Mouse (Mus musculus) ES-E14 (cell line): ENCODE measurements around the gene Zbtb7b.

Source experiments
- CHD2 ChIP-seq: IDR thresholded peaks from 2 replicates; pipeline ENCODE4 v1.6.1; 2014; ENCODE audit warnings: mild to moderate bottlenecking, low read depth, low read length, inconsistent platforms
- HCFC1 ChIP-seq: IDR thresholded peaks from 2 replicates; pipeline ENCODE4 v1.6.1; 2012; ENCODE audit warnings: low read length, inconsistent platforms, borderline replicate concordance; ENCODE audit not compliant: insufficient read depth
- MAFK ChIP-seq: IDR thresholded peaks from 2 replicates; pipeline ENCODE4 v1.6.1; 2014; ENCODE audit warnings: mild to moderate bottlenecking, low read depth, low read length, inconsistent platforms; ENCODE audit not compliant: insufficient read depth

DNA sequence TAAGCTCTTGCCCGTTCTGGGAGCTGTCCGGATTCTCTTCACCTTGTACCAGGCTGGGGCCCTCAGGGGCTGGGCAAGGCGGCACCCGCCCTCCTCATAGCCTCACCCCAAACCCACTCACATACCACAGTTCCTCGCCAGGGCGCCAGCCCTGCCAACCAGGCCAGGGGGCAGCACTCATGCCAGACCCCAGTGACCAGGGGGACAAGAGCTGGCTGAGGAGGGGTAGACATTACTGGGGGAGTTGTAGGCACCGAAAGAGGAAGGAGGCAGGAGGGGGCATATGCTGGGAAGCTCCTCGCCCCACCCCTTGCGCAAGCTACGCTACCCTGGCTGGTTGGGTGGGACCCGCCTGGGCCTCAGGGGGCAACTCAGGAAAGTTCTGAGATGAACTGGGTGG lies 6.9 kb downstream of the Zbtb7b start:
- TF ChIP-seq MAFK = no peak
- TF ChIP-seq HCFC1 = no peak
- no peak for TF ChIP-seq CHD2
